In genomic region chr19:28011718-28012499, GRCm38 (mm10) we compare ENCODE assay signal across 8 mouse cellular contexts. TPM values are rescaled to one million over a fixed set of nuclear protein-coding genes. Genes with fewer than 3 reads are reported as not detected.
DNase-seq lines count a peak whose midpoint lies in the region; ATAC-seq and TF ChIP-seq lines count a peak whose summit lies in the region.

No protein-coding gene starts in this region.

- peak overlapping the region; percentile 86 for H3K27ac ChIP-seq in ES-E14 (ENCODE audit: insufficient read depth, low read depth, low read length, poor library complexity, severe bottlenecking)
- H3K27ac ChIP-seq in heart, embryonic 14.5 days (replicated peaks in 1 of 2; ENCODE audit: control insufficient read depth in 1 of 2, insufficient read depth in 1 of 2, low read depth in 2 of 2, low read length in 2 of 2) = peak overlapping the region; percentile 98 to 99
- H3K27ac ChIP-seq in liver, embryonic 12.5 days = peak overlapping the region; percentile 98

- no peaks in the 10 kb centered on the region for H3K9me3 ChIP-seq in ES-E14 (ENCODE audit: control insufficient read depth, insufficient read depth, low read depth, low read length)
- no peaks in the 10 kb centered on the region for H3K9me3 ChIP-seq in erythroblast, embryonic 14.5 days (ENCODE audit: control insufficient read depth, low read length)
- H3K9me3 ChIP-seq in heart, embryonic 14.5 days (ENCODE audit: control insufficient read depth, low read length) = no peaks in the 10 kb centered on the region
- H3K9me3 ChIP-seq in liver, embryonic 12.5 days (replicated peaks) = no peaks in the 10 kb centered on the region

- in situ Hi-C loops in ES-E14 (cut with MboI; ENCODE audit: low sequenced_read_pairs in 2 of 2, unreplicated experiment in 2 of 2) = no loop called here

- ATAC-seq in heart, embryonic 14.5 days (ENCODE audit: insufficient number of reproducible peaks, insufficient read depth, low FRiP score, low read depth) = peak; percentile 48
- peak; percentile 72 for ATAC-seq in liver, embryonic 12.5 days

- H3K4me2 ChIP-seq in heart, embryonic 14.5 days (ENCODE audit: low read length) = peak overlapping the region; percentile 91
- H3K4me2 ChIP-seq in liver, embryonic 12.5 days = peak overlapping the region; percentile 88

- H3K9ac ChIP-seq in ES-E14 (ENCODE audit: insufficient read depth, low read depth, low read length, poor library complexity, severe bottlenecking) = peak overlapping the region; percentile 97
- peak overlapping the region; percentile 93 for H3K9ac ChIP-seq in heart, embryonic 14.5 days (ENCODE audit: low read length)
- H3K9ac ChIP-seq in liver, embryonic 12.5 days = peak overlapping the region; percentile 93

- H3K4me1 ChIP-seq in ES-E14 (ENCODE audit: control insufficient read depth in 2 of 2, insufficient read depth in 2 of 2, low read length in 2 of 2, poor library complexity in 1 of 2) = peaks cover 0 to 6% of the 10 kb centered on the region in 2 experiments; a peak in 2 of 4 replicates
- peaks cover 21% of the 10 kb centered on the region for H3K4me1 ChIP-seq in erythroblast, embryonic 14.5 days (ENCODE audit: control insufficient read depth)
- H3K4me1 ChIP-seq in heart, embryonic 14.5 days (ENCODE audit: control insufficient read depth in 2 of 2, insufficient read depth in 2 of 2, low read length in 2 of 2) = peaks cover 4 to 10% of the 10 kb centered on the region in 2 experiments; a peak in 2 of 4 replicates
- peaks cover 14% of the 10 kb centered on the region for H3K4me1 ChIP-seq in liver, embryonic 12.5 days

- H3K27me3 ChIP-seq in erythroblast, embryonic 14.5 days (ENCODE audit: control insufficient read depth) = peaks cover 11% of the 10 kb centered on the region
- H3K27me3 ChIP-seq in heart, embryonic 14.5 days (ENCODE audit: control insufficient read depth, insufficient read depth, low read length) = no peaks in the 10 kb centered on the region
- no peaks in the 10 kb centered on the region for H3K27me3 ChIP-seq in liver, embryonic 12.5 days (replicated peaks)

- 2% methylated on average over 52 of the region's 52 CpGs for WGBS in heart, embryonic 14.5 days
- WGBS in liver, embryonic 12.5 days (ENCODE audit: insufficient replicate concordance) = under 1% methylated on average over 52 of the region's 52 CpGs

- no peaks in the 10 kb centered on the region for H3K36me3 ChIP-seq in ES-E14 (ENCODE audit: control insufficient read depth, insufficient read depth, low read length, poor library complexity, severe bottlenecking)
- no peaks in the 10 kb centered on the region for H3K36me3 ChIP-seq in erythroblast, embryonic 14.5 days (ENCODE audit: control insufficient read depth)
- no peaks in the 10 kb centered on the region for H3K36me3 ChIP-seq in heart, embryonic 14.5 days (ENCODE audit: control insufficient read depth, insufficient read depth, low read length)
- H3K36me3 ChIP-seq in liver, embryonic 12.5 days = no peaks in the 10 kb centered on the region

- peak overlapping the region; percentile 84 to 85 for H3K4me3 ChIP-seq in ES-E14 (ENCODE audit: insufficient read depth in 1 of 2, low read depth in 1 of 2, low read length in 2 of 2, poor library complexity in 1 of 2, severe bottlenecking in 1 of 2)
- H3K4me3 ChIP-seq in erythroblast, embryonic 14.5 days (replicated peaks) = peak overlapping the region; percentile 89
- H3K4me3 ChIP-seq in heart, embryonic 14.5 days (ENCODE audit: control insufficient read depth in 1 of 2, insufficient read depth in 1 of 2, low read depth in 1 of 2, low read length in 2 of 2) = peak overlapping the region; percentile 81 to 96
- H3K4me3 ChIP-seq in liver, embryonic 12.5 days = peak overlapping the region; percentile 95

- peak; percentile 49 for DNase-seq in ES-E14 (ENCODE audit: low read depth, low spot score)
- peak; percentile 59 for DNase-seq in brain, embryonic 18.5 days (ENCODE audit: low read depth, low spot score)
- DNase-seq in kidney, postnatal 14 days = peak; percentile 81
- DNase-seq in natural killer cell, adult 2 months (ENCODE audit: low spot score in 2 of 2) = peak; percentile 76 to 78
- DNase-seq in urinary bladder, postnatal 25 days (ENCODE audit: low spot score) = peak; percentile 67

TF ChIP-seq in ES-E14, 5 proteins besides CTCF, POLR2A, EP300 and RAD21:
- TF ChIP-seq HCFC1 (IDR thresholded peaks at IDR 0.05; ENCODE audit: borderline replicate concordance, insufficient read depth, low read length) (no peak), ZNF384 (IDR thresholded peaks at IDR 0.05; ENCODE audit: low read depth, low read length) (peak; percentile 99), MAFK (IDR thresholded peaks at IDR 0.05; ENCODE audit: insufficient read depth, low read depth, low read length) (no peak), ZC3H11A (IDR thresholded peaks at IDR 0.05; ENCODE audit: borderline replicate concordance, low read depth, low read length) (no peak)

RNA-seq across cellular contexts. Expression of gene Rfx3, which starts 0.9 kb away (rescaled TPM):
- 3.2 and 4.6 TPM in 2 replicates for total RNA-seq in ES-E14 (2012; rRNA removed)
- polyA plus RNA-seq in erythroblast, embryonic 14.5 days (2012) = 0.02 and 0.06 TPM in 2 replicates
- 7.3 and 7.4 TPM in 2 replicates for polyA plus RNA-seq in heart, embryonic 14.5 days (2014; fragmentation: Nextera tagmentation; extraction: Ambion mirVana)
- 2.4 and 2.8 TPM in 2 replicates for polyA plus RNA-seq in liver, embryonic 12.5 days (2016; fragmentation: Nextera tagmentation; extraction: Ambion mirVana)

Comparison
In these comparisons a context has a peak if more than half of its experiments do, and no peak if none do; other contexts are left out.
1. Peak in every context shown above with its lines: DNase-seq, ATAC-seq, H3K4me3 ChIP-seq and H3K27ac ChIP-seq.